Mouse (Mus musculus): ENCODE results near the gene Megf6. TPM values are rescaled to one million over a fixed set of nuclear protein-coding genes. Genes with fewer than 3 reads are reported as not detected.

Megf6 gene
- total RNA-seq, 1 experiment, result 5.6 TPM

DNA sequence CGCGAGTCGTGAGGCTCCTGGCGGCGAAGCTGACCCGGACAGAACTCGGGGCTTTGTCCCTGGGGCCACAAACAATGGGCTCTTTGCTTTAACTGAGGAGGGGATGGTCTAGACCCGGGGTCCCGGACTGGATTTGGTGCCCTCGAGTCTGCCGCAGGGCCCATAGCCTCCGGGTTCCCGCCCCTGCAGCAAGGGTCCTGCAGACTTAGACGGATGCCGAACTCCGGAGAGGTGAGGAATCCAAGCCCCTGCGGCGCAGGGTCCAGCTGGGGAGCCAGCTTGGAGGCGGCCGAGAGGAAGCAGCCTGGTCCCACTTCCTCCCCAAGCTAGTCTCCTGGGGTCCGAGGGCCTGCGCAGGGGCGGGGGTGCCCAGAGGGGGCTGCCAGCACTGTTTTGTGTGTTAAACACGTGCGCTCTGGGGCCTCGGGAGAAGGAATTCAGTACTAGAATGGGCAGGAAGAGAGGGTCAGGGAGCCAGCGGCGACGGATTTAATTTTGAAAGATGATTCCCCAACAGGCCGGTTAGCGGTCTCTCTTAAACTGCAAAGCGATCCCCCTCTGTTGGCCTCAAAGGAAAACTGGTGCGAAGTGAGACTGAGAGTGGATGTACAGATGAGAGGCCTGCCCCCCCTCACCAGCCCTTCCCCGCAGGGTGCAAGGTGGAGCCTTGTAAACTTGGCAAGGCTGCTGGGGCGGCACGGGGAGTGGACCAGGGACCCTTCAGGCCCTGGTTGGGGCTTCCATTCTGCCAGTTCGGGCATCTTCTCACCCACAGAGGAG lies 811 bp downstream of the Megf6 start:
- Histone ChIP-seq H3K27ac (ENCODE audit: insufficient read depth, low read depth, low read length, poor library complexity, severe bottlenecking) (no peak overlapping the region), H3K4me3 (ENCODE audit: insufficient read depth in 1 of 2, low read depth in 1 of 2, low read length in 2 of 2, poor library complexity in 1 of 2, severe bottlenecking in 1 of 2) (peak overlapping the region; percentile 70 to 72), H3K36me3 (ENCODE audit: control insufficient read depth, insufficient read depth, low read length, poor library complexity, severe bottlenecking) (no peaks in the 10 kb centered on the region), H3K4me1 (ENCODE audit: control insufficient read depth in 2 of 2, insufficient read depth in 2 of 2, low read length in 2 of 2, poor library complexity in 1 of 2) (peaks cover 0 to 5% of the 10 kb centered on the region in 2 experiments; a peak in 1 of 4 replicates), H3K9me3 (ENCODE audit: control insufficient read depth, insufficient read depth, low read depth, low read length) (no peaks in the 10 kb centered on the region), H3K9ac (ENCODE audit: insufficient read depth, low read depth, low read length, poor library complexity, severe bottlenecking) (peak overlapping the region; percentile 40)
- TF ChIP-seq MAFK (IDR thresholded peaks at IDR 0.05; ENCODE audit: insufficient read depth, low read depth, low read length), result no peak
- TF ChIP-seq ZC3H11A (IDR thresholded peaks at IDR 0.05; ENCODE audit: borderline replicate concordance, low read depth, low read length), result no peak
- no peak for TF ChIP-seq ZNF384 (IDR thresholded peaks at IDR 0.05; ENCODE audit: low read depth, low read length)
- TF ChIP-seq CHD2 (IDR thresholded peaks at IDR 0.05; ENCODE audit: low read depth, low read length), result no peak
- TF ChIP-seq HCFC1 (IDR thresholded peaks at IDR 0.05; ENCODE audit: borderline replicate concordance, insufficient read depth, low read length), result no peak
- no peak for DNase-seq (ENCODE audit: low read depth, low spot score)
- in situ Hi-C loops (cut with MboI; ENCODE audit: low sequenced_read_pairs in 2 of 2, unreplicated experiment in 2 of 2), result no loop called here

DNA sequence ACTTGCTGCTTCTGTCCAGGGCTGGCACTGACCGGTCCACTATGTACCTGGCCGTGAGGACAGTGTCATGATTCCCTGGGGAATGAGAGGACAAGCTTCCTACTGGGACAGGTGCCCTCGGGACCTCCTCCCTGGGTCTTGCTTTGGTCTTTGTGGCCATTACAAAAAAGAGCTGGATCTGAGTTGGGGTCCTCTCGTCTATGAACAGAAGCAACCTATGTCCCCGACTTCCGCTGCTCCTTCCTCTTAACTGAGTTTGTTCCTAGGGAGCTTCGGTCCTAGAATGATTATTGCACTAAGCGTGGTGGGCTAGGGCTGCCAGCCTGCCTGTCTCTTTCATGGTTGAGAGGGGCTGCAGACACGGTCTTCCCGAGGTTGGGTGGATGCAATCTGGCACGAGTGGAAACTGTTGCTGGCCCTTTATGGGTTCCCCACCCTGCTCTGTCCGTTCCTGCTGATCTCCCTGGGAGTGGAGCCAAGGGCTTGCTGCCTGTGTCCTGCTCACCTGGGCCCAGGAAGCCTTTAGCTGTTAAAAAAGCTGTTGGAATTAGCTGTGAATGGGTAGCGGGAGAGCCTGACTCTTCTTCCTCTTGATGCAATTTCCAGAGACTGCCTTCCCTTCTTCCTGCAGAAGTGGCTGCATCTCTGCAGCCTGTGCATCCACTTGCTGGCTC lies 1.5 kb downstream of the Megf6 start:
- no peak for TF ChIP-seq ZNF384 (IDR thresholded peaks at IDR 0.05; ENCODE audit: low read depth, low read length)
- no peak for TF ChIP-seq CHD2 (IDR thresholded peaks at IDR 0.05; ENCODE audit: low read depth, low read length)
- no peak for TF ChIP-seq ZC3H11A (IDR thresholded peaks at IDR 0.05; ENCODE audit: borderline replicate concordance, low read depth, low read length)
- TF ChIP-seq MAFK (IDR thresholded peaks at IDR 0.05; ENCODE audit: insufficient read depth, low read depth, low read length), result no peak
- no peak for TF ChIP-seq HCFC1 (IDR thresholded peaks at IDR 0.05; ENCODE audit: borderline replicate concordance, insufficient read depth, low read length)
- Histone ChIP-seq H3K9me3 (ENCODE audit: control insufficient read depth, insufficient read depth, low read depth, low read length) (no peaks in the 10 kb centered on the region), H3K4me3 (ENCODE audit: insufficient read depth in 1 of 2, low read depth in 1 of 2, low read length in 2 of 2, poor library complexity in 1 of 2, severe bottlenecking in 1 of 2) (no peak overlapping the region), H3K9ac (ENCODE audit: insufficient read depth, low read depth, low read length, poor library complexity, severe bottlenecking) (no peak overlapping the region), H3K36me3 (ENCODE audit: control insufficient read depth, insufficient read depth, low read length, poor library complexity, severe bottlenecking) (no peaks in the 10 kb centered on the region), H3K27ac (ENCODE audit: insufficient read depth, low read depth, low read length, poor library complexity, severe bottlenecking) (no peak overlapping the region), H3K4me1 (ENCODE audit: control insufficient read depth in 2 of 2, insufficient read depth in 2 of 2, low read length in 2 of 2, poor library complexity in 1 of 2) (peaks cover 0 to 5% of the 10 kb centered on the region in 2 experiments; a peak in 1 of 4 replicates)
- DNase-seq (ENCODE audit: low read depth, low spot score), result no peak
- in situ Hi-C loops (cut with MboI; ENCODE audit: low sequenced_read_pairs in 2 of 2, unreplicated experiment in 2 of 2), result no loop called here

DNA sequence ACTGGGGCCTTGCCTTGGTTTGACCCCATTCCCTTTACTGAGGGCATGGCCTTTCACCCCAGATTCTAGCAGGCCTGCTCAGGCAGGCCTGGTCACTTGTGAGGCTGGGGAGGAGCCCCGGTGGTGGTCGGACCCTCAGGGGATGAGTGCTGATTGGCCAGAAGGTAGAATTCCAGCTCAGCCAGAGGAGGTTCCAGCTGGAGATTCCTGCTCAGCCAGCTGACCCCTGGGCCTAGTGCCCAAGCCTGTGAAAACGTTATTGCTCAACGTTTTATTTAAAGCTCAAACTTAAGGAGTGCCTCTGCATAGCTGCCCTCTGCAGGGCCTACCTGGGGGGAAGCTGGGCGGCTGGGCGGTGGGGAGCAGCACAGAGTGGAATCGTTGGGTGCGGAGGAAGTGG lies 6.7 kb downstream of the Megf6 start:
- Histone ChIP-seq H3K4me3 (ENCODE audit: insufficient read depth in 1 of 2, low read depth in 1 of 2, low read length in 2 of 2, poor library complexity in 1 of 2, severe bottlenecking in 1 of 2) (no peak overlapping the region), H3K9me3 (ENCODE audit: control insufficient read depth, insufficient read depth, low read depth, low read length) (no peaks in the 10 kb centered on the region), H3K36me3 (ENCODE audit: control insufficient read depth, insufficient read depth, low read length, poor library complexity, severe bottlenecking) (no peaks in the 10 kb centered on the region), H3K9ac (ENCODE audit: insufficient read depth, low read depth, low read length, poor library complexity, severe bottlenecking) (no peak overlapping the region), H3K4me1 (ENCODE audit: control insufficient read depth in 2 of 2, insufficient read depth in 2 of 2, low read length in 2 of 2, poor library complexity in 1 of 2) (no peaks in the 10 kb centered on the region), H3K27ac (ENCODE audit: insufficient read depth, low read depth, low read length, poor library complexity, severe bottlenecking) (no peak overlapping the region)
- in situ Hi-C loops (cut with MboI; ENCODE audit: low sequenced_read_pairs in 2 of 2, unreplicated experiment in 2 of 2), result no loop called here
- no peak for DNase-seq (ENCODE audit: low read depth, low spot score)
- TF ChIP-seq MAFK (IDR thresholded peaks at IDR 0.05; ENCODE audit: insufficient read depth, low read depth, low read length) (no peak), HCFC1 (IDR thresholded peaks at IDR 0.05; ENCODE audit: borderline replicate concordance, insufficient read depth, low read length) (no peak), ZNF384 (IDR thresholded peaks at IDR 0.05; ENCODE audit: low read depth, low read length) (no peak), ZC3H11A (IDR thresholded peaks at IDR 0.05; ENCODE audit: borderline replicate concordance, low read depth, low read length) (no peak), CHD2 (IDR thresholded peaks at IDR 0.05; ENCODE audit: low read depth, low read length) (no peak)

DNA sequence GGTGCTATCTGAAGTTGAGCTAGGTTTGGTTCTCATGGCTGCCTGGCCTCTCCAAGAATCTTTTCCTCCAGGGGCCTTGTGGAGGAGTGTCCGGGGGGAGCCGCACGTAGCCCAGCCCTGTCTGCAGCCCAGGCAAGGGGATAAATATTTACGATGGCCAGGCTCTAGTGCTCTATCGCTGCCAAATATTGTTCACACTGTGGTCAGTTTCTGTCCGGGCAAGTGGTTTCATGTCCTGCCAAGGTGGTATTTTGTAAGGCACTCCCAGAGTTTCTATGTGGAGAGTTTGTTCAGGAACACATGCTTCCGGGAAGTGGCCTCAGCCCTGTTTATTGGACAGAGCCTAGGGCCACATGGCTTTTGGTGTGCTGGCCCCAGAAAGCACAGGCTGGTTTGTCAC lies 10.5 kb downstream of the Megf6 start:
- no peak for TF ChIP-seq HCFC1 (IDR thresholded peaks at IDR 0.05; ENCODE audit: borderline replicate concordance, insufficient read depth, low read length)
- TF ChIP-seq MAFK (IDR thresholded peaks at IDR 0.05; ENCODE audit: insufficient read depth, low read depth, low read length), result no peak
- no peak for TF ChIP-seq CHD2 (IDR thresholded peaks at IDR 0.05; ENCODE audit: low read depth, low read length)
- no peak for TF ChIP-seq ZC3H11A (IDR thresholded peaks at IDR 0.05; ENCODE audit: borderline replicate concordance, low read depth, low read length)
- no peak for TF ChIP-seq ZNF384 (IDR thresholded peaks at IDR 0.05; ENCODE audit: low read depth, low read length)
- Histone ChIP-seq H3K4me3 (ENCODE audit: insufficient read depth in 1 of 2, low read depth in 1 of 2, low read length in 2 of 2, poor library complexity in 1 of 2, severe bottlenecking in 1 of 2) (no peak overlapping the region), H3K9ac (ENCODE audit: insufficient read depth, low read depth, low read length, poor library complexity, severe bottlenecking) (no peak overlapping the region), H3K36me3 (ENCODE audit: control insufficient read depth, insufficient read depth, low read length, poor library complexity, severe bottlenecking) (no peaks in the 10 kb centered on the region), H3K27ac (ENCODE audit: insufficient read depth, low read depth, low read length, poor library complexity, severe bottlenecking) (no peak overlapping the region), H3K4me1 (ENCODE audit: control insufficient read depth in 2 of 2, insufficient read depth in 2 of 2, low read length in 2 of 2, poor library complexity in 1 of 2) (0 out of 4 replicates have a peak, but pooled peaks cover 0 to 1% of the 10 kb centered on the region in 2 experiments), H3K9me3 (ENCODE audit: control insufficient read depth, insufficient read depth, low read depth, low read length) (no peaks in the 10 kb centered on the region)
- no peak for DNase-seq (ENCODE audit: low read depth, low spot score)
- in situ Hi-C loops (cut with MboI; ENCODE audit: low sequenced_read_pairs in 2 of 2, unreplicated experiment in 2 of 2), result no loop called here
